ENCODE assay signal across 35 mouse cellular contexts in genomic region chr12:93188940-93189339, GRCm38 (mm10).
"Had no signal": no experiment of that assay in that cellular context is flagged by ENCODE, and none has a peak within 500 bp of the region (broad histone marks: within the 10 kb centered on the region; RNA-seq: fewer than 3 reads in every experiment).

No protein-coding gene starts in this region.

- DNase-seq: heart, postnatal 10 days; heart, postnatal 14 days; heart, postnatal 36 days; heart, postnatal 4 days; kidney, adult 11 months; kidney, adult 18-20 months; kidney, adult 2 months; kidney, adult 8-10 months; kidney, adult 9 months; kidney, postnatal 10 days; kidney, postnatal 14 days; kidney, postnatal 25 days; kidney, postnatal 36 days; kidney, postnatal 4 days; layer of hippocampus, adult 9-11 months; layer of hippocampus, postnatal 36 days had no signal

- H3K4me3 ChIP-seq: heart, embryonic 10.5 days; heart, embryonic 12.5 days; heart, embryonic 13.5 days; heart, embryonic 15.5 days; hindbrain, embryonic 10.5 days; hindbrain, embryonic 12.5 days; hindbrain, embryonic 13.5 days; hindbrain, embryonic 15.5 days; intestine, embryonic 15.5 days; kidney, embryonic 15.5 days; layer of hippocampus, adult 2 months had no signal

- H3K9ac ChIP-seq: heart, embryonic 12.5 days; heart, embryonic 13.5 days; heart, embryonic 15.5 days; hindbrain, embryonic 12.5 days; hindbrain, embryonic 13.5 days; hindbrain, embryonic 14.5 days; hindbrain, embryonic 15.5 days; intestine, embryonic 15.5 days; kidney, embryonic 15.5 days had no signal

- H3K27me3 ChIP-seq: heart, embryonic 12.5 days; heart, embryonic 13.5 days; heart, embryonic 15.5 days; hindbrain, embryonic 12.5 days; hindbrain, embryonic 13.5 days; hindbrain, embryonic 15.5 days; intestine, embryonic 15.5 days; kidney, embryonic 15.5 days had no signal

- H3K4me1 ChIP-seq: heart, embryonic 10.5 days; heart, embryonic 12.5 days; heart, embryonic 13.5 days; heart, embryonic 15.5 days; hindbrain, embryonic 10.5 days; hindbrain, embryonic 12.5 days; hindbrain, embryonic 13.5 days; hindbrain, embryonic 15.5 days; intestine, embryonic 15.5 days; kidney, embryonic 15.5 days had no signal

- H3K9me3 ChIP-seq: heart, embryonic 10.5 days; heart, embryonic 12.5 days; heart, embryonic 13.5 days; heart, embryonic 15.5 days; hindbrain, embryonic 10.5 days; hindbrain, embryonic 12.5 days; hindbrain, embryonic 13.5 days; hindbrain, embryonic 15.5 days; intestine, embryonic 15.5 days; kidney, embryonic 15.5 days had no signal

- H3K36me3 ChIP-seq: heart, embryonic 10.5 days; heart, embryonic 12.5 days; heart, embryonic 13.5 days; heart, embryonic 15.5 days; hindbrain, embryonic 10.5 days; hindbrain, embryonic 12.5 days; hindbrain, embryonic 13.5 days; hindbrain, embryonic 15.5 days; intestine, embryonic 15.5 days; kidney, embryonic 15.5 days had no signal

- H3K27ac ChIP-seq: heart, embryonic 10.5 days; heart, embryonic 13.5 days; heart, embryonic 15.5 days; hindbrain, embryonic 10.5 days; hindbrain, embryonic 12.5 days; hindbrain, embryonic 13.5 days; hindbrain, embryonic 14.5 days; hindbrain, embryonic 15.5 days; hindbrain, postnatal 0 days; intestine, embryonic 15.5 days; kidney, embryonic 15.5 days; kidney, postnatal 0 days; layer of hippocampus, adult 2 months had no signal

- H3K4me2 ChIP-seq: heart, embryonic 11.5 days; heart, embryonic 12.5 days; heart, embryonic 13.5 days; heart, embryonic 15.5 days; hindbrain, embryonic 12.5 days; hindbrain, embryonic 13.5 days; hindbrain, embryonic 14.5 days; hindbrain, embryonic 15.5 days; intestine, embryonic 15.5 days; kidney, embryonic 15.5 days had no signal

- ATAC-seq: hindbrain, embryonic 16.5 days; hindbrain, postnatal 0 days; inflammation-experienced regulatory T-cells, adult 6 months; intestine, embryonic 15.5 days; intestine, embryonic 16.5 days; intestine, postnatal 0 days had no signal
